In genomic region chr4:105070982-105071381, GRCm38 (mm10) we compare ENCODE assay signal across 8 mouse cellular contexts. TPM values are rescaled to one million over a fixed set of nuclear protein-coding genes. Genes with fewer than 3 reads are reported as not detected.
DNase-seq lines count a peak whose midpoint lies in the region; ATAC-seq and TF ChIP-seq lines count a peak whose summit lies in the region.

No protein-coding gene starts in this region.

- no peak overlapping the region for H3K4me3 ChIP-seq in testis, adult 2 months (ENCODE audit: control insufficient read depth, low read depth, low read length)

- DNase-seq in CD4-positive, CD25-positive, alpha-beta regulatory T cell, adult 2 months (ENCODE audit: low read depth, low spot score): peak; percentile 8
- DNase-seq in c-Kit-positive CD71-positive TER-119-negative erythroid progenitor cells, embryonic 14.5 days (ENCODE audit: low read depth): peak; percentile 3
- peak; percentile 56 to 65 for DNase-seq in frontal cortex, postnatal 25 days (ENCODE audit: low spot score in 2 of 2)
- peak; percentile 4 for DNase-seq in induced T-regulatory cell, adult 2 months (ENCODE audit: low read depth)
- peak; percentile 74 to 82 for DNase-seq in left cerebral cortex, adult 18-20 months (ENCODE audit: low spot score in 2 of 2)

- no peak for ATAC-seq in CD4-positive, CD25-positive, alpha-beta regulatory T cell, adult 4 months
- ATAC-seq in monocyte, adult 5-6 weeks (replicated peaks; ENCODE audit: insufficient number of reproducible peaks, low FRiP score, low TSS enrichment, poor library complexity, severe bottlenecking): 0 out of 2 replicates have a peak, but pooled peaks have one; percentile 53

- H3K36me3 ChIP-seq in testis, adult 2 months (ENCODE audit: control insufficient read depth, insufficient read depth, low read length): no peaks in the 10 kb centered on the region

- no peaks in the 10 kb centered on the region for H3K4me1 ChIP-seq in testis, adult 2 months (ENCODE audit: control insufficient read depth, insufficient read depth, low read length)

- H3K27ac ChIP-seq in testis, adult 2 months (ENCODE audit: control insufficient read depth, insufficient read depth, low read depth, low read length): no peak overlapping the region

- TF ChIP-seq POLR2A in testis, adult 2 months (IDR thresholded peaks at IDR 0.05; ENCODE audit: control insufficient read depth, low read depth, low read length): no peak

- no peaks in the 10 kb centered on the region for H3K27me3 ChIP-seq in testis, adult 2 months (ENCODE audit: control insufficient read depth, insufficient read depth, low read length)

- peak; percentile 13; the same call in 1 of the 2 replicates for TF ChIP-seq CTCF in testis, adult 2 months (IDR thresholded peaks at IDR 0.05; ENCODE audit: control insufficient read depth, insufficient read depth, insufficient replicate concordance, low read depth, low read length)

RNA-seq across cellular contexts. Expression of gene Prkaa2, which starts 38.7 kb away (rescaled TPM):
- not detected for polyA plus RNA-seq in CD4-positive, CD25-positive, alpha-beta regulatory T cell, adult 4 months (2017; shearing (Covaris generic))
- total RNA-seq in left cerebral cortex, adult 18-20 months (2021): 10 to 100 TPM; 31.0 to 32.0 TPM
- 0.29 TPM in 1 of 3 replicates, not detected in the others for total RNA-seq in monocyte, adult 5-6 weeks (2017)
- polyA plus RNA-seq in testis, adult 2 months (2012; rRNA removed): 0.37 and 0.38 TPM in 2 replicates

Comparison
In these comparisons a context has a peak if more than half of its experiments do, and no peak if none do; other contexts are left out.
1. DNase-seq: peak in every context shown above with its lines; median percentile 78 in left cerebral cortex, adult 18-20 months; 60 in frontal cortex, postnatal 25 days; 8 in CD4-positive, CD25-positive, alpha-beta regulatory T cell, adult 2 months; 4 in induced T-regulatory cell, adult 2 months; 3 in c-Kit-positive CD71-positive TER-119-negative erythroid progenitor cells, embryonic 14.5 days.
2. RNA of gene Prkaa2, which starts 38.7 kb away (total RNA-seq): 31.0 to 32.0 TPM in left cerebral cortex, adult 18-20 months; 0.29 TPM in monocyte, adult 5-6 weeks; every median in the first group is over 10 times any median in the second.